In genomic region chr7:137477950-137478620, GRCm38 (mm10) we compare ENCODE assay signal across 8 mouse cellular contexts. TPM values are rescaled to one million over a fixed set of nuclear protein-coding genes. Genes with fewer than 3 reads are reported as not detected.
DNase-seq lines count a peak whose midpoint lies in the region; ATAC-seq and TF ChIP-seq lines count a peak whose summit lies in the region.

No protein-coding gene starts in this region.

- peak; percentile 92 for ATAC-seq in hindbrain, postnatal 0 days

- H3K4me2 ChIP-seq in hindbrain, postnatal 0 days (ENCODE audit: low read depth, low read length) = peak overlapping the region; percentile 52

- H3K27me3 ChIP-seq in hindbrain, postnatal 0 days (ENCODE audit: insufficient read depth, low read length) = no peaks in the 10 kb centered on the region

- intact Hi-C loops in gastrocnemius, adult 2 months (cut with DNase I) = loop anchor here (1.0 to 5.0 kb wide), 5 partner anchors 72 to 1349 kb away; no protein-coding TSS in a partner anchor

- no peak; the same call in 1 of the 2 replicates for TF ChIP-seq CTCF in gastrocnemius, adult 2 months (IDR thresholded peaks at IDR 0.05)
- peak; percentile 100 for TF ChIP-seq CTCF in hindbrain, postnatal 0 days (IDR thresholded peaks at IDR 0.05; ENCODE audit: low read depth)

- 13% methylated on average over 30 of the region's 30 CpGs for WGBS in hindbrain, postnatal 0 days

- H3K9ac ChIP-seq in hindbrain, postnatal 0 days (replicated peaks; ENCODE audit: low read length) = no peak overlapping the region

- no peaks in the 10 kb centered on the region for H3K36me3 ChIP-seq in hindbrain, postnatal 0 days (ENCODE audit: insufficient read depth, low read length)

- no peaks in the 10 kb centered on the region for H3K4me1 ChIP-seq in hindbrain, postnatal 0 days (ENCODE audit: insufficient read depth, low read length)

- DNase-seq in WW6 (ENCODE audit: low read depth, low spot score) = peak; percentile 74
- peak; percentile 99 for DNase-seq in cerebellum, postnatal 4 days (ENCODE audit: low spot score in 2 of 2)
- peak; percentile 95 for DNase-seq in gastrocnemius, adult 2 months
- peak; percentile 96 for DNase-seq in hindbrain, postnatal 0 days (ENCODE audit: low spot score)
- peak; percentile 95 to 99 for DNase-seq in left cerebral cortex, adult 18-20 months (ENCODE audit: low spot score in 2 of 2)
- peak; percentile 87 to 94 for DNase-seq in lung, postnatal 4 days
- DNase-seq in retina, postnatal 7 days (ENCODE audit: low read depth, low spot score) = peak; percentile 88
- DNase-seq in urinary bladder, adult 18-20 months (ENCODE audit: low spot score in 2 of 2) = peak; percentile 87 to 99

- no peak overlapping the region for H3K27ac ChIP-seq in gastrocnemius, adult 2 months
- H3K27ac ChIP-seq in hindbrain, postnatal 0 days = no peak overlapping the region

- no peaks in the 10 kb centered on the region for H3K9me3 ChIP-seq in hindbrain, postnatal 0 days (ENCODE audit: low read length)

- H3K4me3 ChIP-seq in gastrocnemius, adult 2 months = peak overlapping the region; percentile 52
- peak overlapping the region; percentile 21; the same call in 1 of the 2 replicates for H3K4me3 ChIP-seq in hindbrain, postnatal 0 days (ENCODE audit: low read length)

RNA-seq across cellular contexts. Expression of gene Glrx3, which starts 40.7 kb away (rescaled TPM):
- 100 to 1,000 TPM; 133 to 142 TPM for total RNA-seq in gastrocnemius, adult 2 months (2021)
- total RNA-seq in hindbrain, postnatal 0 days (2014; rRNA removed) = 105 and 124 TPM in 2 replicates
- 241 and 247 TPM in 2 replicates for polyA plus RNA-seq in hindbrain, postnatal 0 days (2015; fragmentation: Nextera tagmentation; extraction: Ambion mirVana)
- 100 to 1,000 TPM in 1 of 2 experiments, 10 to 100 TPM in 1; 97.6 to 100 TPM for total RNA-seq in left cerebral cortex, adult 18-20 months (2021)
